In genomic region chr7:30315559-30316529, GRCm38 (mm10) we compare ENCODE assay signal across 11 mouse cellular contexts. TPM values are rescaled to one million over a fixed set of nuclear protein-coding genes. Genes with fewer than 3 reads are reported as not detected.
DNase-seq lines count a peak whose midpoint lies in the region; ATAC-seq lines count a peak whose summit lies in the region.
"Had no signal": no experiment of that assay in that cellular context is flagged by ENCODE, and none has a peak within 500 bp of the region (broad histone marks: within the 10 kb centered on the region; RNA-seq: fewer than 3 reads in every experiment).

No protein-coding gene starts in this region.

- H3K27me3 ChIP-seq in hindbrain, embryonic 13.5 days: peaks cover 3% of the 10 kb centered on the region; the same call in 1 of the 2 replicates
- no peaks in the 10 kb centered on the region for H3K27me3 ChIP-seq in hindbrain, embryonic 11.5 days (ENCODE audit: control insufficient read depth, insufficient read depth, low read length)
- H3K27me3 ChIP-seq in embryonic facial prominence, embryonic 10.5 days (replicated peaks; ENCODE audit: low read depth, poor library complexity, severe bottlenecking): no peaks in the 10 kb centered on the region
- H3K27me3 ChIP-seq in limb, embryonic 15.5 days: no peaks in the 10 kb centered on the region
- H3K27me3 ChIP-seq: midbrain, embryonic 15.5 days had no signal

- peaks cover 8% of the 10 kb centered on the region for H3K4me1 ChIP-seq in hindbrain, embryonic 13.5 days (replicated peaks)
- H3K4me1 ChIP-seq in hindbrain, embryonic 11.5 days (replicated peaks; ENCODE audit: control insufficient read depth, insufficient read depth, low read length): no peaks in the 10 kb centered on the region
- peaks cover 30% of the 10 kb centered on the region for H3K4me1 ChIP-seq in embryonic facial prominence, embryonic 10.5 days
- H3K4me1 ChIP-seq in limb, embryonic 15.5 days: peaks cover 28% of the 10 kb centered on the region

- H3K4me2 ChIP-seq in hindbrain, embryonic 13.5 days: no peak overlapping the region
- no peak overlapping the region for H3K4me2 ChIP-seq in hindbrain, embryonic 11.5 days (replicated peaks; ENCODE audit: low read depth, low read length)
- H3K4me2 ChIP-seq in limb, embryonic 15.5 days: peak overlapping the region; percentile 50; the same call in 1 of the 2 replicates
- H3K4me2 ChIP-seq: midbrain, embryonic 15.5 days had no signal

- no peak overlapping the region for H3K4me3 ChIP-seq in hindbrain, embryonic 13.5 days
- H3K4me3 ChIP-seq in hindbrain, embryonic 11.5 days (ENCODE audit: low read depth, low read length): no peak overlapping the region
- H3K4me3 ChIP-seq in embryonic facial prominence, embryonic 10.5 days: peak overlapping the region; percentile 68
- peak overlapping the region; percentile 43 for H3K4me3 ChIP-seq in limb, embryonic 15.5 days
- H3K4me3 ChIP-seq: midbrain, embryonic 15.5 days had no signal

- 84% methylated on average over 13 of the region's 13 CpGs for WGBS in hindbrain, embryonic 13.5 days
- 84% methylated on average over 13 of the region's 13 CpGs for WGBS in hindbrain, embryonic 11.5 days
- WGBS in embryonic facial prominence, embryonic 10.5 days: 75% methylated on average over 13 of the region's 13 CpGs
- WGBS in limb, embryonic 15.5 days: 71% methylated on average over 13 of the region's 13 CpGs

- H3K9ac ChIP-seq in hindbrain, embryonic 13.5 days: 0 out of 2 replicates have a peak overlapping the region, but pooled peaks have one; percentile 5
- H3K9ac ChIP-seq in hindbrain, embryonic 11.5 days (ENCODE audit: low read depth, low read length): no peak overlapping the region
- H3K9ac ChIP-seq in limb, embryonic 15.5 days: 0 out of 2 replicates have a peak overlapping the region, but pooled peaks have one; percentile 31
- H3K9ac ChIP-seq: midbrain, embryonic 15.5 days had no signal

- no peaks in the 10 kb centered on the region for H3K9me3 ChIP-seq in hindbrain, embryonic 13.5 days
- no peaks in the 10 kb centered on the region for H3K9me3 ChIP-seq in hindbrain, embryonic 11.5 days (ENCODE audit: control insufficient read depth, low read length)
- no peaks in the 10 kb centered on the region for H3K9me3 ChIP-seq in embryonic facial prominence, embryonic 10.5 days
- H3K9me3 ChIP-seq in limb, embryonic 15.5 days: no peaks in the 10 kb centered on the region
- H3K9me3 ChIP-seq: midbrain, embryonic 15.5 days had no signal

- H3K36me3 ChIP-seq in hindbrain, embryonic 13.5 days: peaks cover 35% of the 10 kb centered on the region
- H3K36me3 ChIP-seq in hindbrain, embryonic 11.5 days (ENCODE audit: control insufficient read depth, insufficient read depth, low read length): no peaks in the 10 kb centered on the region; the same call in 1 of the 2 replicates
- H3K36me3 ChIP-seq in embryonic facial prominence, embryonic 10.5 days (replicated peaks): peaks cover 66% of the 10 kb centered on the region
- peaks cover 34% of the 10 kb centered on the region for H3K36me3 ChIP-seq in limb, embryonic 15.5 days
- H3K36me3 ChIP-seq: midbrain, embryonic 15.5 days had no signal

- no peak for ATAC-seq in hindbrain, embryonic 13.5 days (ENCODE audit: low FRiP score)
- no peak for ATAC-seq in hindbrain, embryonic 11.5 days (ENCODE audit: low FRiP score)
- ATAC-seq in limb, embryonic 15.5 days (ENCODE audit: insufficient number of reproducible peaks, low FRiP score, low TSS enrichment, low read depth): no peak
- ATAC-seq: midbrain, embryonic 15.5 days had no signal

- peak; percentile 54 for DNase-seq in adrenal gland, adult 2 months
- no peak for DNase-seq in adrenal gland, postnatal 4 days (ENCODE audit: low spot score in 2 of 2)
- DNase-seq in hindbrain, embryonic 11.5 days (ENCODE audit: low spot score): no peak
- no peak for DNase-seq in embryonic facial prominence, embryonic 10.5 days (ENCODE audit: low spot score)
- DNase-seq in right cerebral cortex, postnatal 4 days: no peak
- DNase-seq in T-cell, adult 2 months (ENCODE audit: low spot score): no peak
- DNase-seq: lung, adult 18-20 months had no signal

- H3K27ac ChIP-seq in hindbrain, embryonic 13.5 days: no peak overlapping the region
- H3K27ac ChIP-seq in hindbrain, embryonic 11.5 days (ENCODE audit: low read depth, low read length): no peak overlapping the region
- H3K27ac ChIP-seq in embryonic facial prominence, embryonic 10.5 days (replicated peaks): peak overlapping the region; percentile 87
- no peak overlapping the region for H3K27ac ChIP-seq in limb, embryonic 15.5 days
- H3K27ac ChIP-seq: midbrain, embryonic 15.5 days had no signal

RNA-seq across cellular contexts. Expression of gene Syne4, which starts 1.2 kb away (rescaled TPM):
- total RNA-seq in adrenal gland, adult 2 months (2021): 10 to 100 TPM; 18.8 to 34.5 TPM
- 51.8 and 59.1 TPM in 2 replicates for polyA plus RNA-seq in adrenal gland, adult 2 months (2012; rRNA removed)
- total RNA-seq in adrenal gland, postnatal 4 days (2021): 10 to 100 TPM; 40.1 to 60.6 TPM
- 13.1 and 16.8 TPM in 2 replicates for polyA plus RNA-seq in hindbrain, embryonic 13.5 days (2015; fragmentation: Nextera tagmentation; extraction: Ambion mirVana)
- 17.4 and 18.7 TPM in 2 replicates for polyA plus RNA-seq in hindbrain, embryonic 11.5 days (2014; fragmentation: Nextera tagmentation; extraction: Ambion mirVana)
- polyA plus RNA-seq in embryonic facial prominence, embryonic 10.5 days (2016; fragmentation: Nextera tagmentation; extraction: Ambion mirVana): 51.1 and 65.6 TPM in 2 replicates
- 37.1 and 42.8 TPM in 2 replicates for polyA plus RNA-seq in limb, embryonic 15.5 days (2015; fragmentation: Nextera tagmentation; extraction: Ambion mirVana)

RNA-seq across cellular contexts. Expression of gene E130208F15Rik, which starts 5.7 kb away (rescaled TPM):
- 1 to 10 TPM; 1.2 to 1.6 TPM for total RNA-seq in adrenal gland, adult 2 months (2021)
- 2.0 and 2.7 TPM in 2 replicates for polyA plus RNA-seq in adrenal gland, adult 2 months (2012; rRNA removed)
- 1 to 10 TPM; 1.4 to 1.7 TPM for total RNA-seq in adrenal gland, postnatal 4 days (2021)
- 0.36 TPM in 1 of 2 replicates, not detected in the other for polyA plus RNA-seq in hindbrain, embryonic 13.5 days (2015; fragmentation: Nextera tagmentation; extraction: Ambion mirVana)
- polyA plus RNA-seq in hindbrain, embryonic 11.5 days (2014; fragmentation: Nextera tagmentation; extraction: Ambion mirVana): 1.4 and 3.3 TPM in 2 replicates
- 2.1 TPM in 2 replicates for polyA plus RNA-seq in embryonic facial prominence, embryonic 10.5 days (2016; fragmentation: Nextera tagmentation; extraction: Ambion mirVana)
- polyA plus RNA-seq in limb, embryonic 15.5 days (2015; fragmentation: Nextera tagmentation; extraction: Ambion mirVana): 3.4 TPM in 1 of 2 replicates, not detected in the other
- polyA plus RNA-seq: heart, embryonic 14.5 days had no signal

RNA-seq across cellular contexts. Expression of gene Alkbh6, which starts 7.3 kb away (rescaled TPM):
- total RNA-seq in adrenal gland, adult 2 months (2021): 10 to 100 TPM; 57.8 to 73.6 TPM
- polyA plus RNA-seq in adrenal gland, adult 2 months (2012; rRNA removed): 276 and 312 TPM in 2 replicates
- 10 to 100 TPM; 58.1 to 59.4 TPM for total RNA-seq in adrenal gland, postnatal 4 days (2021)
- polyA plus RNA-seq in hindbrain, embryonic 13.5 days (2015; fragmentation: Nextera tagmentation; extraction: Ambion mirVana): 118 and 126 TPM in 2 replicates
- polyA plus RNA-seq in hindbrain, embryonic 11.5 days (2014; fragmentation: Nextera tagmentation; extraction: Ambion mirVana): 82.1 and 85.2 TPM in 2 replicates
- 95.5 and 97.0 TPM in 2 replicates for polyA plus RNA-seq in embryonic facial prominence, embryonic 10.5 days (2016; fragmentation: Nextera tagmentation; extraction: Ambion mirVana)
- polyA plus RNA-seq in limb, embryonic 15.5 days (2015; fragmentation: Nextera tagmentation; extraction: Ambion mirVana): 80.8 and 82.0 TPM in 2 replicates

RNA-seq across cellular contexts. Expression of gene Sdhaf1, which starts 7.9 kb away (rescaled TPM):
- total RNA-seq in adrenal gland, adult 2 months (2021): 10 to 100 TPM in 1 of 2 experiments, 1 to 10 TPM in 1; 9.1 to 18.7 TPM
- 52.4 and 74.3 TPM in 2 replicates for polyA plus RNA-seq in adrenal gland, adult 2 months (2012; rRNA removed)
- 10 to 100 TPM; 12.4 to 15.0 TPM for total RNA-seq in adrenal gland, postnatal 4 days (2021)
- polyA plus RNA-seq in hindbrain, embryonic 13.5 days (2015; fragmentation: Nextera tagmentation; extraction: Ambion mirVana): 21.4 and 21.6 TPM in 2 replicates
- polyA plus RNA-seq in hindbrain, embryonic 11.5 days (2014; fragmentation: Nextera tagmentation; extraction: Ambion mirVana): 20.9 and 23.2 TPM in 2 replicates
- 17.5 and 17.8 TPM in 2 replicates for polyA plus RNA-seq in embryonic facial prominence, embryonic 10.5 days (2016; fragmentation: Nextera tagmentation; extraction: Ambion mirVana)
- 13.7 and 18.8 TPM in 2 replicates for polyA plus RNA-seq in limb, embryonic 15.5 days (2015; fragmentation: Nextera tagmentation; extraction: Ambion mirVana)

RNA-seq across cellular contexts. Expression of gene Clip3, which starts 24.3 kb away (rescaled TPM):
- total RNA-seq in adrenal gland, adult 2 months (2021): 10 to 100 TPM; 27.9 to 28.7 TPM
- 10.2 and 17.3 TPM in 2 replicates for polyA plus RNA-seq in adrenal gland, adult 2 months (2012; rRNA removed)
- 10 to 100 TPM; 50.8 to 59.8 TPM for total RNA-seq in adrenal gland, postnatal 4 days (2021)
- 84.2 and 90.1 TPM in 2 replicates for polyA plus RNA-seq in hindbrain, embryonic 13.5 days (2015; fragmentation: Nextera tagmentation; extraction: Ambion mirVana)
- polyA plus RNA-seq in hindbrain, embryonic 11.5 days (2014; fragmentation: Nextera tagmentation; extraction: Ambion mirVana): 66.7 and 78.4 TPM in 2 replicates
- 53.0 and 53.4 TPM in 2 replicates for polyA plus RNA-seq in embryonic facial prominence, embryonic 10.5 days (2016; fragmentation: Nextera tagmentation; extraction: Ambion mirVana)
- polyA plus RNA-seq in limb, embryonic 15.5 days (2015; fragmentation: Nextera tagmentation; extraction: Ambion mirVana): 33.2 and 35.2 TPM in 2 replicates

Comparison
In these comparisons a context has a peak if more than half of its experiments do, and no peak if none do; other contexts are left out.
1. H3K4me3 ChIP-seq: peak in embryonic facial prominence, embryonic 10.5 days (single experiment) and limb, embryonic 15.5 days (single experiment); none in hindbrain, embryonic 13.5 days (single experiment) and hindbrain, embryonic 11.5 days (single experiment).